Mouse (Mus musculus): Measurements from ENCODE around the gene Atp1a2.

Gene Atp1a2

GRCm38 (mm10) chr1:172328461-172328860 lies 30.6 kb upstream of the Atp1a2 start:
- ChIA-PET CTCF (no interaction called here), POLR2A (interaction anchor here in 1 of 4 experiments (1.1 kb wide), 1 partner anchor 12 kb away, joined by 4 read pairs; the partner anchor contains the start of gene Kcnj10)

- ChIA-PET CTCF (no interaction called here), POLR2A (interaction anchor here in 1 of 4 experiments (1.1 kb wide), 1 partner anchor 13 kb away, joined by 4 read pairs; the partner anchor contains the start of gene Kcnj10)
Measured at GRCm38 (mm10) chr1:172328041-172328440, 30.2 kb upstream of the Atp1a2 start.

DNA sequence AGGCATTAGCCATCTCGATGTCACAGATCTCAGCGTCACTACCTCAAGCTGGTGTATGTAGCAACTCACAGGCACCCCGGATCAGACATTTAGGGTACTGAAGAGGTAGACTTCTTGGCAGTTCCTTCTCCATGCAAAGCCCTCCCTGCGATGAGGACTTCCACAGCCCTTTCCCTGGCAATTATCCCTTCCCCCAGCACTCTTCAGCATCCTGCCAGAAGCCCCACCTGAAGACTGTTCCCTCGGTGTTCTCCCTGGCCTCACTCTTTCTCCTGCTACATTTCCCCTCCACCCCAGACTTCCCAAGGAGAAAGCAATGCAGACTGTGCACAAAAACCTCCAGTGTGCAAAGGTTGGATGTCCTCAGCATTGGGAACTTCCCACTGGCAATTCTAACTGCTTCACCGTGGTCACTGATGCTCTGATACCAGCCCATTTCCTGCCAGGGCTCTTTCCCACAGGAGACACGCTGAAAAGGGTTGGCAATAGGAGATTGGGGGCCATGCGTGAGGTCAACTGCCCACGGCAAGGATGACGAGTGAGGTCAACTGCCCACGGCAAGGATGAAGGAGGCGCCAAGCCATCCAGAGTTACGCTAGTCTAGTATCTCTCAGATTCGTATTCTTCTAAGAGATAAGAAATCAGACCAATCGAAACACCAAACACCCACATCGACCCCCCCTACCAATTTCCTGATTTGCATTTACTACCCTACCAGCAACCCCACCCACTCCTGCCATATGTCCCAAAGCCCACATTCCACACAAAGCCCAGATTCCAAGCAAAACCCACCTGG lies 29.5 kb upstream of the Atp1a2 start:
- POLR2A ChIA-PET, result no interaction called here
- CTCF ChIA-PET, result no interaction called here

DNA sequence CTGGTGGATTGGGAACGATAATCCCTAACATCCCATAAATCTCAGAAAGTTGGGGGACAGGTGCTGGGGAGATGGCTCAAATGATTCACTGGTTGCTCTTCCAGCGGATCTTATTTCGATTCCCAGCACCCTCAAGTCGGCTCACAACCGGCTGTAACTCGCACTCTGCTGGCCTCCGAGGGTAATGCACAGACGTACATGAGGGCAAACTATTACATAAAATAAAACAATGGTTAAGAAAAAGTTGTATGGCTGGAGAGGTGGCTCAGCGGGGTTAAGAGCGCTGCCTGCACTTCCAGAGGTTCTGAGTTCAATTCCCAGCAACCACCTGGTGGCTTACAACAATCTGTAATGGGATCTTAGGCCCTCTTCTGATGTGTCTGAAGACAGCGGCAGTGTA lies 28.8 kb upstream of the Atp1a2 start:
- ChIA-PET CTCF (interaction anchor here in 1 of 4 experiments (4.4 kb wide), 1 partner anchor 15 kb away, joined by 25 read pairs; no protein-coding TSS in a partner anchor), POLR2A (no interaction called here)

DNA sequence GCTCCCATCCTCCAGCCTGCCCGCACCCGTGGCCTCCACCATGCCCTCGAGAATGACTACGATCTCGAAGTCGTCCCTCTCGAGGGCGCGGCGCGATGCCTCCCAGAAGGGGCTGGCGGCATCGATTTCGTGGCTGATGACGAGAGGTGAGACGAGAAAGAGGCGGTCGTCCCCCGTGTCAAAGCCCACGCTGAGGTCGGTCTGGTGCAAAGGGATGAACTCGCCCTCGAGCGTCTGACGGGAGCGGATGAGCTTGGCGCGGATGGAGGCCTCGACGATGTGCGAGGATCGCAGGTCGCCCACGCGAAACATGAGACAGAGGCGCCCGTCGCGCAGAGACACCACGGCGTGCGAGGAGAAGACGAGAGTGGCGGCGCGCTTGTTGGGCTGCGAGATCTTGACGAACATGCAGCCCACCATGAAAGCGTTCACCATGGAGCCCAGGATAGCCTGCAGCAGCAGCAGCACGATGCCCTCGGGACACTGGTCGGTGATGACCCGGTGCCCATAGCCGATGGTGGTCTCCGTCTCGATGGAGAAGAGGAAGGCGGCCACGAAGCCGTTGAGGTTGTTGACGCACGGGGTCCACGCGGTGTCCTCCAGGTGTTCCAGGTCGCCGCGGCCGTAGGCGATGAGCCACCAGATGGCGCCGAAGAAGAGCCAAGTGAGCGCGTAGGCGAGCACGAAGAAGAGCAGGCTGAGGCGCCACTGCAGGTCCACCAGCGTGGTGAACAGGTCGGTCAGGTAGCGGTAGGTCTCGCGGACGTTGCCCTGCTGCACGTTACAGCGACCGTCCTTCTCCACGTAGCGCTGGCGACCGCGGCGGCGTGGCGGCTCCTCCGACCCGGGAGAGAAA lies 28.0 kb upstream of the Atp1a2 start:
- POLR2A ChIA-PET, result interaction anchor here in 3 of 4 experiments (0.7 to 3.3 kb wide), 14 partner anchors 10 to 377 kb away, joined by 3 to 19 read pairs (median 3); partner anchors contain the start of genes Dcaf8 (in 1 of the 3) and Pex19 (in 1 of the 3)
- CTCF ChIA-PET, result interaction anchor here in 2 of 4 experiments (0.8 to 4.4 kb wide), 27 partner anchors 8 to 500 kb away, joined by 3 to 25 read pairs (median 7); partner anchors contain the start of genes Kcnj10 (in 1 of the 2) and Pea15a (in 1 of the 2)

DNA sequence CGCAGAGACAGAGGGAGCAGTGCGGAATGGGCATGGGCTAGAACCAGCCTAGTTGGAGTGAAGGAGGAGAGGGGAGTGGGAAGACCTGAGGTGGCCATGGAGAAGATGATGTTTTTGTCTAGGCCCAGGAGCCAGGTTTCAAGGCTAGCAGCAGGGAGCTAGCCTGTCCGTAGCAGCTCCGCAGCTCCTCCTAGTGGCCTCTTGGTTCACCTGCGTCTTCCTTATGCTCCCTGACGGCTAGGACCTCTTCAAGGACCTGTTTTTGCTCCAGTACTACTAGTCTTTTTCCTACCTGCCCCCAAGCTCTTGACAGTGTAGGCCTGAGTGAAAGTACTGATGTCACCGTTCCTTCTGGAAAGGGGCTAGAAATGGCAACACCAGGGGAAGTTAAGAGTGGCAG lies 26.9 kb upstream of the Atp1a2 start:
- CTCF ChIA-PET, result interaction anchor here (0.5 to 4.4 kb wide), 65 partner anchors 8 to 1023 kb away, joined by 3 to 25 read pairs (median 4); partner anchors contain the start of genes Kcnj10 (in 3 of the 4), Copa (in 1 of the 4), Ncstn (in 1 of the 4) and Pea15a (in 1 of the 4)
- POLR2A ChIA-PET, result interaction anchor here (0.6 to 3.3 kb wide), 30 partner anchors 10 to 499 kb away, joined by 3 to 19 read pairs (median 3); partner anchors contain the start of genes Dcaf8 (in 1 of the 4), Kcnj10 (in 1 of the 4), Ncstn (in 1 of the 4) and Pex19 (in 1 of the 4)

GRCm38 (mm10) chr1:172323801-172324359 lies 26.0 kb upstream of the Atp1a2 start:
- POLR2A ChIA-PET, result interaction anchor here in 3 of 4 experiments (0.8 to 3.3 kb wide), 12 partner anchors 9 to 241 kb away, joined by 3 to 19 read pairs (median 4); partner anchors contain the start of genes Copa (in 1 of the 3), Kcnj10 (in 1 of the 3) and Ncstn (in 1 of the 3)
- CTCF ChIA-PET, result interaction anchor here (0.6 to 4.4 kb wide), 18 partner anchors 13 to 714 kb away, joined by 3 to 25 read pairs (median 4); no protein-coding TSS in a partner anchor

GRCm38 (mm10) chr1:172323298-172323697 lies 25.4 kb upstream of the Atp1a2 start:
- POLR2A ChIA-PET, result interaction anchor here in 3 of 4 experiments (0.5 to 3.3 kb wide), 11 partner anchors 8 to 241 kb away, joined by 3 to 19 read pairs (median 3); partner anchors contain the start of genes Copa (in 1 of the 3), Kcnj10 (in 1 of the 3) and Ncstn (in 1 of the 3)
- CTCF ChIA-PET, result interaction anchor here in 3 of 4 experiments (0.6 to 4.4 kb wide), 12 partner anchors 9 to 292 kb away, joined by 3 to 25 read pairs (median 4); no protein-coding TSS in a partner anchor

DNA sequence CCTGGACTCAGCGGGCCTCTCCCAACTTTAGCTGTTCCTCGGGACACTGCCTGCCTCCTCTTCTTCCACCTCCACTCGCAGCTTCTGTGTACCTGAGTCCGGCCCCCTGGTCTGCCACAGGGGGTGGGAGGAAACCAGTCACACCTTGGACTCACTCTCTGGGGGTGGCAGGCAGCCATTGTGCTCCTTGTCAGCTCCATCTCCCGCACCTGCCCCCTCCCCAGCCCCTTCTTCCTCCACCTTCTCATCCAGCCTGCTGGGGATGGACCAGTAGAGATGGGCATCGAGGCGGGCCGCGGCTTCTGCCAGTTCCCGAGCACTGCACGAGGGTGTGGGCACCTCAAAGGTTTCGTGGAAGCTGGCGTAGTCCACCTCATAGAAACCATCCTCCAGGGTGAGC lies 24.9 kb upstream of the Atp1a2 start:
- POLR2A ChIA-PET, result interaction anchor here in 3 of 4 experiments (0.5 to 3.3 kb wide), 12 partner anchors 8 to 208 kb away, joined by 3 to 19 read pairs (median 3); partner anchors contain the start of gene Kcnj10 (in 1 of the 3)
- CTCF ChIA-PET, result interaction anchor here (0.5 to 4.4 kb wide), 13 partner anchors 8 to 497 kb away, joined by 3 to 25 read pairs (median 5); no protein-coding TSS in a partner anchor

GRCm38 (mm10) chr1:172319921-172320411 lies 22.1 kb upstream of the Atp1a2 start:
- POLR2A ChIA-PET, result interaction anchor here in 1 of 4 experiments (0.5 to 1.5 kb wide), 3 partner anchors 171 to 217 kb away, joined by 3 to 4 read pairs (median 3); partner anchors contain the start of gene Dcaf8
- CTCF ChIA-PET, result interaction anchor here in 3 of 4 experiments (0.7 to 1.2 kb wide), 6 partner anchors 8 to 200 kb away, joined by 3 to 4 read pairs (median 3); no protein-coding TSS in a partner anchor

DNA sequence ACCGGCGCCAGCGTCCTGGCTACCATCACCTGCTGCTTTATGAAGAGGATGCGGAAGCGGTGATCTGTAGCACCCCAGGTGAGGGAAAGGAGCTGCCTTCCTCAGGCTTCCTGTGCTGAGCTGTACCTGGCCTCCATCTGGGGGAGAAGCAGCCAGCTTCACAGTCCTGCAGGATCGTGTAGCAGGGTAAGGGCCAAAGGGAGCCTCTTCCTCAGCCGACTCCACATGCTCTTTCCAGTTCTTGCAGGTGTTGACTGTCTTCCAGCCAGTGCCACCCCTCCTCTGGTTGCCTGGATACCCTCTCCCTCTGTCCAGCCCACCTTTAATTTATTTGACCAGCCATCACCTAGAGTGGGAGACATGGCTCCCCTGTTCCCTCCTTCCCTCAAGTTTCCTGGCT lies 21.5 kb upstream of the Atp1a2 start:
- POLR2A ChIA-PET, result interaction anchor here in 1 of 4 experiments (1.1 to 1.5 kb wide), 2 partner anchors 170 to 172 kb away, joined by 3 to 4 read pairs; partner anchors contain the start of gene Dcaf8
- CTCF ChIA-PET, result interaction anchor here in 2 of 4 experiments (0.7 to 1.2 kb wide), 5 partner anchors 8 to 190 kb away, joined by 3 to 4 read pairs (median 3); no protein-coding TSS in a partner anchor

GRCm38 (mm10) chr1:172318424-172319035 lies 20.7 kb upstream of the Atp1a2 start:
- POLR2A ChIA-PET, result no interaction called here
- CTCF ChIA-PET, result interaction anchor here in 2 of 4 experiments (0.7 to 1.1 kb wide), 3 partner anchors 9 to 174 kb away, joined by 3 read pairs; no protein-coding TSS in a partner anchor

DNA sequence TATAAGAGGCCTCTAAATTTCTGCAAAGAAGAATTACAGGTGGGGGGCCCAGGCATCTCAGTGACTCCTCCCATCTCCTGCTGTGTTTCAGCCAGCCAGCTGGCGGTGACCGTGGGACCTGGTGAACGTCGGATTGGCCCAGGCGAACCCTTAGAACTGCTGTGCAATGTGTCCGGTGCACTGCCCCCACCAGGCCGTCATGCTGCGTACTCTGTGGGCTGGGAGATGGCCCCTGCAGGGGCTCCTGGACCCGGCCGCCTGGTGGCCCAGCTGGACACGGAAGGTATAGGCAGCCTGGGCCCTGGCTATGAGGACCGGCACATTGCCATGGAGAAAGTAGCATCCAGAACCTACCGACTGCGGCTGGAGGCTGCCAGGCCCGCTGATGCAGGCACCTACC lies 20.1 kb upstream of the Atp1a2 start:
- CTCF ChIA-PET, result interaction anchor here in 2 of 4 experiments (1.0 to 1.1 kb wide), 2 partner anchors 29 to 51 kb away, joined by 3 read pairs; no protein-coding TSS in a partner anchor
- POLR2A ChIA-PET, result interaction anchor here in 1 of 4 experiments (1.5 kb wide), 1 partner anchor 236 kb away, joined by 3 read pairs; the partner anchor contains the start of gene Copa

- CTCF ChIA-PET, result interaction anchor here in 2 of 4 experiments (0.6 to 1.2 kb wide), 5 partner anchors 11 to 174 kb away, joined by 3 to 4 read pairs (median 3); no protein-coding TSS in a partner anchor
- POLR2A ChIA-PET, result interaction anchor here in 1 of 4 experiments (1.4 to 1.5 kb wide), 2 partner anchors 59 to 235 kb away, joined by 3 read pairs; partner anchors contain the start of genes Copa and Pigm
Measured at GRCm38 (mm10) chr1:172317431-172317830, 19.6 kb upstream of the Atp1a2 start.

DNA sequence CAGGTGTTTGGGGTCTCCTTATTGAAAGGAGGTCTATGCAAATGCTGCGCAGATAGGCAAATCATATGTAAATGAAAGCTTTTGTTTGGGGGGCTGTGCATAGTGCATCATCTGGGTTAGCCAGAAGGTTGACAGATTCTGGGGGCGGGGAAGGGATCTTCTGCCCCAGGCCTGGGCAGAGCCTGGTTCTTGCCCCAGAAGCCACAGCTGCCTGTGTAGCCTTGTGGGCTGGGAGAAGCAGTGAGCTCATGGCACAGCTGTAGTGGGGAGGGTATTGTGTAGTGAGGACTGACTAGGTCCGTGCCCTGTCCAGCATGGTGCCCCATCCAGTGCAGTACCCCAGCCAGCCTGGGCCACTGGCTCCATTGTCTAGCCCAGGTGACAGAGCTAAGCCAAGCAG lies 17.0 kb upstream of the Atp1a2 start:
- POLR2A ChIA-PET, result interaction anchor here in 3 of 4 experiments (0.5 to 3.1 kb wide), 22 partner anchors 7 to 233 kb away, joined by 3 to 15 read pairs (median 4); partner anchors contain the start of genes Kcnj10 (in 2 of the 3), Pex19 (in 2 of the 3), Atp1a4 (in 1 of the 3) and Copa (in 1 of the 3)
- CTCF ChIA-PET, result interaction anchor here (0.5 to 2.4 kb wide), 9 partner anchors 8 to 269 kb away, joined by 3 to 14 read pairs (median 3); no protein-coding TSS in a partner anchor
